Mouse (Mus musculus) small intestine, adult 2 months (tissue): ENCODE results near the gene Helz. TPM values are rescaled to one million over a fixed set of nuclear protein-coding genes. Genes with fewer than 3 reads are reported as not detected.

Source experiments
- H3K27ac ChIP-seq: fragments of 200-500 bp; 2 replicates; pipeline ENCODE4 v1.5.1; 2012; ENCODE audit warnings: low read depth, low read length, control low read depth, inconsistent platforms; ENCODE audit not compliant: insufficient read depth
- H3K27me3 ChIP-seq: fragments of 200-500 bp; 2 replicates; pipeline ENCODE4 v1.6.1; 2012; ENCODE audit warnings: mild to moderate bottlenecking, moderate library complexity, low read length, inconsistent platforms; ENCODE audit not compliant: control insufficient read depth, insufficient read depth
- H3K36me3 ChIP-seq: fragments of 200-500 bp; 2 replicates; pipeline ENCODE4 v1.6.1; 2012; ENCODE audit warnings: mild to moderate bottlenecking, low read length, control low read depth, inconsistent platforms; ENCODE audit not compliant: control insufficient read depth, insufficient read depth
- H3K4me1 ChIP-seq: fragments of 200-500 bp; 2 replicates; pipeline ENCODE4 v1.6.1; 2012; ENCODE audit warnings: low read length, inconsistent platforms, mixed read lengths; ENCODE audit not compliant: control insufficient read depth, insufficient read depth, insufficient read length
- H3K4me3 ChIP-seq: fragments of 200-500 bp; 2 replicates; pipeline ENCODE4 v1.5.1; 2012; ENCODE audit warnings: low read depth, mild to moderate bottlenecking, control low read depth, inconsistent platforms, low read length, moderate library complexity
- CTCF ChIP-seq: fragments of 200-500 bp; IDR thresholded peaks from 2 replicates; pipeline ENCODE4 v1.5.1; 2012; ENCODE audit warnings: low read depth, mild to moderate bottlenecking, control low read depth, inconsistent platforms, low read length, moderate library complexity, mixed read lengths; ENCODE audit not compliant: insufficient replicate concordance, insufficient read length; ENCODE audit errors: extremely low read depth
- POLR2A ChIP-seq: fragments of 200-500 bp; IDR thresholded peaks from 2 replicates; pipeline ENCODE4 v1.6.1; 2012; ENCODE audit warnings: low read depth, mild to moderate bottlenecking, control low read depth, inconsistent platforms, low read length, moderate library complexity
- WGBS: fragments of 180-500 bp; shearing (Covaris S2); methylation state at CpG from one replicate; pipeline ENCODE4 v1.1.7; 2018; 5-methylcytosine and 5-hydroxymethylcytosine counted together
- polyA plus RNA-seq: library from polyadenylated mRNA; depleted of rRNA; stranded (reverse); fragments of >200 nt; gene quantifications from 2 replicates; pipeline ENCODE4 v1.2.3, GENCODE M21; 2012

The Helz gene
- polyA plus RNA-seq, 1 experiment: 19.5 TPM

DNA sequence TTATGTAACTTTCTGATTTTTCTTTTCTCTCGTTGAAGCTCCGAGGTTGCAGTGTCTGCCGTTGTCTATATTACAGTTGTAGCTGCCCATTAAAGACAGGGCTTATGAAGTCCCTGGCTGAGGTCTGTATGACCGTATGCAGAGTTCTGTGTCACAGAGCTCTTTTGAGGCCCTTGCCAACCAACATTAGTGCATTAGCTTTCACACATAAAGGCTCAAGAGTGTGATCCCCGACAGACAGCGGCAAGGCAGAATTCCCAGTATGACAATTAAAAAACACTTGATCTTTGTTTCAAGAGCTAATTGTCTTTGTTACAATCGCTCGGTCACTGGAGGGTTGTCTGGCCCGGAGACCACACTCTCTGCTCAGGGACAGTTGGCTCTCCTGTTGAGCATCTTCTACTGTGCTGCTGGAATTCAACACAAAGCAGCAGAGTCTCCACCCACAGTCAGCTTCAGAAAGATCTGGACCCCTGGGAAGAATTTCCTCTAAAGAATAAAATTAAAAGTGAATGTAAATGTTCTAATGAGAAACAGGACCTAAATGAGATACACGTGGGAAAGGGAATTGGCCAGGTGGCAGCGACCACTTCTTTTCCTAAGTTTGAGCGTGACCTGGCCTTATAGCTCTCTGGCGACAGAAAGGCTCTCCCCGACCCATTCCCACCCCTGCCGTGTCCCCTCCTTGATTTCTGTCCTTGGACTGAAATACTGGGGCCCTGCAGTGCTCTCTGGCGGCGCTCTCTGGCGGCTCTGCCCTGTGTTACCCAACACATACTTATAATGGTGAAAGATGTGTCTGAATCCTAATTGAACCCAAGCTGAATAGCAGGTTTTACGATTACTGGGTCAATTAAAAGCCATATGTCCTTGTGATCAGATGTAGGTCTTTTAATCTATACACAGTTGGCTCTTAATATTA is 136.1 kb downstream of the Helz start:
- 84% methylated on average over 19 of the region's 19 CpGs for WGBS
- no peaks in the 10 kb centered on the region for H3K4me1 ChIP-seq
- H3K27me3 ChIP-seq: no peaks in the 10 kb centered on the region
- peaks cover 40% of the 10 kb centered on the region for H3K36me3 ChIP-seq
- H3K4me3 ChIP-seq: no peak overlapping the region
- no peak overlapping the region for H3K27ac ChIP-seq
- TF ChIP-seq CTCF: no peak
- TF ChIP-seq POLR2A: no peak

DNA sequence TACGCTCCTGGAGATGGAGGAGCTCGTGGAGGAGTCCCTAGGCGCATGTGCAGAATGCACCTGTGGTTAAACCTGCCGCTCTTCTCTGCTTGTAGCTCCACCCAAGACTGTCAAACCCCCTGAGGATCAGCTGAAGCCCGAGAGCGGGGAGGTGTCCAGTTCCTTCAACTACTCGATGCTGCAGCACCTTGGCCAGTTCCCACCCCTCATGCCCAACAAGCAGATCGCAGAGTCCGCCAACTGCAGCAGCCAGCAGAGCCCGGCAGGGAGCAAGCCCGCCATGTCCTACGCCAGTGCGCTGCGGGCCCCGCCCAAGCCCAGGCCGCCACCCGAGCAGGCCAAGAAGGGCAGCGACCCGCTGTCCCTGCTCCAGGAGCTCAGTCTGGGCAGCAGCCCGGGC is 138.6 kb downstream of the Helz start:
- TF ChIP-seq CTCF: no peak
- H3K4me3 ChIP-seq: no peak overlapping the region
- H3K4me1 ChIP-seq: no peaks in the 10 kb centered on the region
- peaks cover 39% of the 10 kb centered on the region for H3K36me3 ChIP-seq
- H3K27ac ChIP-seq: no peak overlapping the region
- H3K27me3 ChIP-seq: no peaks in the 10 kb centered on the region
- WGBS: 95% methylated on average over 20 of the region's 20 CpGs

DNA sequence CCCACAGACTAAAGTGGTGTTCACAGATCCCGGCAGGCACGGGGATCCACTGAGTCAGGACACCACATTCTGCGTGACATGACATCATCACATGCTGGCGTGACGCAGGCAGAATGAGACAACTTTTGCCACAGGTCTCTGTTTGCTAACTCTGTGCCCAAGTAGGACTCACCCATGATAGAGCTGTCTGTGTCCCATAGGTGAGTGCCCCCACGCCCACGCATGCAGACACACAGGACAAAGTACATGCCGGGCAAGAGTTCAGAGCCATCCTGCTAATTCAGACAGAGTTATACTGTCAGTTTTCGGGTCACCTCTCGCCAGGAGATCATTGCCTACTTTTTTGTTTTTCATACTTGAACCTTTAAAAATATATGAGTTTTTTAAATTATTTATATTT is 140.8 kb downstream of the Helz start:
- H3K4me1 ChIP-seq: no peaks in the 10 kb centered on the region
- TF ChIP-seq CTCF (no peak), POLR2A (no peak)
- 84% methylated on average over 10 of the region's 10 CpGs for WGBS

GRCm38 (mm10) chr11:107691569-107691968 is 143.8 kb downstream of the Helz start:
- peaks cover 12% of the 10 kb centered on the region for H3K36me3 ChIP-seq
- TF ChIP-seq CTCF (no peak), POLR2A (no peak)

More for the DNA sequence above, 140.8 kb downstream of the Helz start:
- peaks cover 30% of the 10 kb centered on the region for H3K36me3 ChIP-seq
- H3K4me3 ChIP-seq: no peak overlapping the region
- H3K27ac ChIP-seq: no peak overlapping the region
- no peaks in the 10 kb centered on the region for H3K27me3 ChIP-seq

GRCm38 (mm10) chr11:107693338-107693737 is 145.6 kb downstream of the Helz start:
- Histone ChIP-seq H3K36me3 (peaks cover 4% of the 10 kb centered on the region), H3K4me3 (no peak overlapping the region), H3K27ac (no peak overlapping the region), H3K4me1 (no peaks in the 10 kb centered on the region), H3K27me3 (no peaks in the 10 kb centered on the region)
- 74% methylated on average over 6 of the region's 6 CpGs for WGBS
- TF ChIP-seq POLR2A (no peak), CTCF (no peak)

More at GRCm38 (mm10) chr11:107691569-107691968, 143.8 kb downstream of the Helz start:
- 58% methylated on average over 8 of the region's 8 CpGs for WGBS
- H3K27ac ChIP-seq: no peak overlapping the region
- no peaks in the 10 kb centered on the region for H3K27me3 ChIP-seq
- no peak overlapping the region for H3K4me3 ChIP-seq
- no peaks in the 10 kb centered on the region for H3K4me1 ChIP-seq

- no peaks in the 10 kb centered on the region for H3K36me3 ChIP-seq
- 83% methylated on average over 4 of the region's 4 CpGs for WGBS
- no peak overlapping the region for H3K27ac ChIP-seq
- no peaks in the 10 kb centered on the region for H3K4me1 ChIP-seq
- H3K27me3 ChIP-seq: no peaks in the 10 kb centered on the region
- no peak overlapping the region for H3K4me3 ChIP-seq
- no peak for TF ChIP-seq POLR2A
- no peak for TF ChIP-seq CTCF
These were observed 152.2 kb downstream of the Helz start for GRCm38 (mm10) chr11:107699967-107700366.

DNA sequence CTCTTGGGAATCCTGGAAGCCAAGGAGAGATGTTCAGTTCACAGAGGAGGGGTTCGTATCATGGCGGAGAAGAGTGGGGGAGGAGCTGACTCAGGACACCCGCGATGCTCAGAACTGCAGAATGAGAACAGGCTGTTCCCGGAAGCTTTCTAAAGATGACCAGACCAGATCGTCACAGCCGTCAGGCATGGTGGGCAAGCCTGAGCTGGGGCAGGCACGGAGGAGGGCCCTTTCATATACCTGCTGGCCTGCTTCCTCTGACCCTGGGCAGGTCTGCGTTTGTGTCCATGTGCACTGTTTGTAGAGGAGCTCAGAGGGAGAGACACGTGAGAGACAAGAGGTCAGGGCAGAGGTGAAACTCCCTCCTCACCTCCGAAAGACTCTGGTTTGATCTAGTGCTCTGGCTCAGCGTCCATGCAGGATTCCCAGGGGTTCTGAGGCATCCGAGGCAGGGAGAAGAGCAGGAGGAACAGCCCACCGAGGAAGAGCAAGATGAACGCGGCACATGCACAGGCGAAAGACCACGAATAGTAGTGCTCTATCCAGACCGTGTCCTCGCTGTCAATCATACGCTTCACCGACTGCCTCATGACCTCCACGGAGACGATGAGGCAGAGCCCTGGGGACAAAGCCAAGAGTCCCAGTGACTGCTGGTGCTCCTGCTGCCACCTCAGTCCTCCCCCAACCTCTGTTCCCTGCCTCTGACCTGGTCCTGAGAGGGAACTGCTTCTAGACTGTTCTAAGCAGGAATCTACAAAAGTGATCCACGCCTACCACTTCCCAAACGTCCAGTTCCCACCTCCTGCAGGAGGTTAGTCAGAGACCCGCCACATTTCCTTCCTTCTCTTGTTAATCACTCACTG is 155.8 kb downstream of the Helz start:
- H3K36me3 ChIP-seq: no peaks in the 10 kb centered on the region
- no peaks in the 10 kb centered on the region for H3K4me1 ChIP-seq
- 52% methylated on average over 27 of the region's 27 CpGs for WGBS
- no peaks in the 10 kb centered on the region for H3K27me3 ChIP-seq
- no peak overlapping the region for H3K27ac ChIP-seq
- H3K4me3 ChIP-seq: 0 out of 2 replicates have a peak overlapping the region, but pooled peaks have one; percentile 2
- TF ChIP-seq POLR2A: no peak
- no peak for TF ChIP-seq CTCF
